Mouse (Mus musculus) forebrain, postnatal 0 days (tissue): ENCODE data around the gene Dhx32. TPM values are rescaled to one million over a fixed set of nuclear protein-coding genes. Genes with fewer than 3 reads are reported as not detected.
A peak's percentile ranks its signal among the peaks of the same experiment; 100 is the strongest.
"Not testable (repeated sequence)": the region's sequence is repeated elsewhere in the genome, so short reads cannot be mapped to it uniquely, and the experiment has no call there.

ENCODE experiments used
- ATAC-seq: fragments of 200-750 bp; cut with Nextera tagmentation; 2 replicates; pipeline ENCODE4 v1.8.0; 2017; ENCODE audit warnings: mild to moderate bottlenecking, moderate library complexity
- DNase-seq: peaks from one replicate; pipeline ENCODE4 v3.0.0-alpha.2; 2015
- H3K27ac ChIP-seq: fragments of 300-500 bp; sonication (generic); 2 replicates; pipeline ENCODE4 v1.5.1; 2014; ENCODE audit warnings: low read depth, mild to moderate bottlenecking, antibody characterized with exemption, low read length, moderate library complexity, mixed read lengths
- H3K27me3 ChIP-seq: fragments of 300-500 bp; sonication (generic); 2 replicates; pipeline ENCODE4 v1.6.1; 2014; ENCODE audit warnings: mild to moderate bottlenecking, low read length, mixed read lengths; ENCODE audit not compliant: insufficient read depth
- H3K36me3 ChIP-seq: fragments of 300-500 bp; sonication (generic); 2 replicates; pipeline ENCODE4 v1.6.1; 2014; ENCODE audit warnings: mild to moderate bottlenecking, moderate library complexity; ENCODE audit not compliant: insufficient read depth
- H3K4me1 ChIP-seq: fragments of 300-500 bp; sonication (generic); 2 replicates; pipeline ENCODE4 v1.6.1; 2014; ENCODE audit warnings: antibody characterized with exemption; ENCODE audit not compliant: insufficient read depth
- H3K4me2 ChIP-seq: fragments of 300-500 bp; sonication (generic); 2 replicates; pipeline ENCODE4 v1.6.1; 2014; ENCODE audit warnings: low read depth, mild to moderate bottlenecking, moderate library complexity
- H3K4me3 ChIP-seq: fragments of 300-500 bp; sonication (generic); 2 replicates; pipeline ENCODE4 v1.5.1; 2014; ENCODE audit warnings: low read depth, low read length, mixed read lengths
- H3K9ac ChIP-seq: fragments of 300-500 bp; sonication (generic); 2 replicates; pipeline ENCODE4 v1.6.1; 2014; ENCODE audit warnings: mild to moderate bottlenecking
- H3K9me3 ChIP-seq: fragments of 300-500 bp; sonication (generic); 2 replicates; pipeline ENCODE4 v1.6.1; 2016; ENCODE audit warnings: low read length
- CTCF ChIP-seq: sonication (generic); IDR thresholded peaks from 2 replicates; pipeline ENCODE4 v1.5.1; 2016; ENCODE audit warnings: antibody characterized with exemption, control low read depth, low read depth
- WGBS: fragments of 180-500 bp; shearing (Covaris S2); extraction: QIAGEN DNeasy Blood & Tissue Kit; methylation state at CpG from one replicate; pipeline ENCODE4 v1.1.7; 2014; 5-methylcytosine and 5-hydroxymethylcytosine counted together
- polyA plus RNA-seq: library from polyadenylated mRNA; unstranded; fragments of >200 nt; fragmentation: Nextera tagmentation; extraction: Ambion mirVana; gene quantifications from 2 replicates; pipeline ENCODE4 v1.2.1, GENCODE M21; 2015
- total RNA-seq: library from RNA; depleted of rRNA; stranded (reverse); fragments of >200 nt; gene quantifications from 2 replicates; pipeline ENCODE4 v1.2.3, GENCODE M21; 2014

Gene Dhx32
- total and polyA plus RNA-seq, 2 experiments from 2014 or later: 38.2 to 53.2 TPM

DNA sequence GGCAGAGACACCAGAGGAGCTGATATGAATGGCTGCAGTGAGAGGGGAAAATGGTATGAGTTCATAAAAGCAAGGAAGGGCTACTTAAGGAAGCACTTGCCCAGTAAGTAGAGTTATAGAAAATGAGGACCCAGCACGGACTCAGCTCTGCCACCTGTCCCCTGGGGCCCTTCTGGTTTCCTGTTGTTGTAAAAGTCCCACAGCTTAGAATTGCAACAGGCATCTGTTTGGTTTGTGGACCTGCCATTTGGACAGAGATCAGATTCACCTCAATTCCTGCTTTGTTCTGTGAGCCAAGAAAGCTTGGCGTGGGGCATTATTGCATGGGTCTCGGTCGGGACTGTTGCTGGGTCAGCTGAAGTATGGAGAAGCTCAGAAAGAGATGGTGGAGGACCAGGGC is 67.1 kb downstream of the Dhx32 start:
- H3K4me3 ChIP-seq: no peak overlapping the region
- 71% methylated on average over 4 of the region's 4 CpGs for WGBS
- no peak overlapping the region for H3K9ac ChIP-seq
- no peaks in the 10 kb centered on the region for H3K27me3 ChIP-seq
- ATAC-seq: no peak
- H3K9me3 ChIP-seq: no peaks in the 10 kb centered on the region
- no peak for DNase-seq
- H3K36me3 ChIP-seq: peaks cover 71% of the 10 kb centered on the region
- no peak for TF ChIP-seq CTCF
- no peak overlapping the region for H3K27ac ChIP-seq
- H3K4me1 ChIP-seq: no peaks in the 10 kb centered on the region
- no peak overlapping the region for H3K4me2 ChIP-seq

DNA sequence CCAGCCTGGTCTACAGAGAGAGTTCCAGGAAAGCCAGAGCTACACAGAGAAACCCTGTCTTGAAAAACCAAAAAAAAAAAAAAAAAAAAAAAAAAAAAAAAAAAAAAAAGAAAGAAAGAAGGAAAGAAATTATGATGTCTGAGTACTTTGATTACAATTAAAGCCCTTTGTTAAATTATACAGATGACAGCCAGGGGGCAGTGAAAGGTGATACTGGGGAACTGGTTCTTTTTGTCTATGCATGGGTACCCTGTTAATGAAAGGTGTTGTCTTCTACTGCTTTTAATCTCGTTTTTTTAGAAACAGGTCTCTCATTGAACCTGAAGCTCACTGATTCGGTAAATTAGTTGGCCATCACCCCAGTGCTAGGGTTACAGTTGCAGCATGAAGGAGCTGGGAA is 75.2 kb downstream of the Dhx32 start:
- 70% methylated on average over 2 of the region's 2 CpGs for WGBS

DNA sequence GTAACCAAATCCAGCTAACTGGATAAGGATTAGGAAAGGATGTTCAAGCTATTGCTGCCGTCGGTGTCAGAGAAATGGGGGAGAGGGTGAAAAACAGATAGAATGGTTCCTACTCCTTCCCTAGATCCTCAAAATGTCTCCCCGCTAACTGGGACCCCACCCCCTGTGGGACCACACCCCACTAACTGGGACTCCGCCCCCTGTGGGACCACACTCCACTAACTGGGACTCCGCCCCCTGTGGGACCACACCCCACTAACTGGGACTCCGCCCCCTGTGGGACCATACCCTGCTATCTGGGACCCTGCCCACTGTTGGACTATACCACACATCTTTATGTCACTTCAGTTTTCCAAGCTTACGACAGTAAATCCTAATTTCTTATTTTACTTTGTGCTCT is 78.6 kb downstream of the Dhx32 start:
- H3K4me1 ChIP-seq: no peaks in the 10 kb centered on the region
- H3K27ac ChIP-seq: no peak overlapping the region
- no peak overlapping the region for H3K9ac ChIP-seq
- no peak for TF ChIP-seq CTCF
- H3K4me2 ChIP-seq: no peak overlapping the region
- 96% methylated on average over 7 of the region's 7 CpGs for WGBS
- H3K9me3 ChIP-seq: no peaks in the 10 kb centered on the region
- no peak overlapping the region for H3K4me3 ChIP-seq
- H3K36me3 ChIP-seq: no peaks in the 10 kb centered on the region
- H3K27me3 ChIP-seq: no peaks in the 10 kb centered on the region
- DNase-seq: no peak
- no peak for ATAC-seq

More for the DNA sequence above, 75.2 kb downstream of the Dhx32 start:
- no peak for ATAC-seq
- Histone ChIP-seq H3K36me3 (peaks cover 2% of the 10 kb centered on the region; the same call in 1 of the 2 replicates), H3K9me3 (no peaks in the 10 kb centered on the region), H3K4me1 (peaks cover 7% of the 10 kb centered on the region), H3K27ac (no peak overlapping the region), H3K27me3 (no peaks in the 10 kb centered on the region), H3K4me3 (no peak overlapping the region), H3K4me2 (no peak overlapping the region), H3K9ac (no peak overlapping the region)
- DNase-seq: no peak
- 0 out of 2 replicates have a peak, but pooled peaks have one; percentile 24 for TF ChIP-seq CTCF

DNA sequence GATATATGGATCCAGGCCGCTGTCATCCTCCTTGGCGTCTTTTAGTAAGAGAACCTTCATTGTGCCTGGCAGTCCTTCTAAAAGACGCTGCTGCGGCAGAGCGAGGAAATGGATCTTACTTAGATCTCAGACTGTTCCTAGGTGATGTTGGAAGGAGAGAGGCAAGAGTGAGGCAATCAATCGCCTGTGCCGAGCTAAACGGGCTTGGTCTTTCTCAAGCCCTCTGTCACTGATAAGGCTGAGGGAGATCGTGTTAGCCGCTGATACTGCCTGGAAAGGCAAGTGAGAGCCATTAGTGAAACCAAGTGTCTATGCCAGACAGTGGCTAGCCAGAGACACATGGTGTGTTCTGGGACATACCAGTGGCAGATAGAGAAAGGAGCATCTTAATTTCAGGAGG is 80.2 kb downstream of the Dhx32 start:
- Histone ChIP-seq H3K4me3 (no peak overlapping the region), H3K27me3 (no peaks in the 10 kb centered on the region), H3K4me1 (no peaks in the 10 kb centered on the region), H3K36me3 (peaks cover under 1% of the 10 kb centered on the region; the same call in 1 of the 2 replicates), H3K4me2 (no peak overlapping the region), H3K27ac (no peak overlapping the region), H3K9ac (no peak overlapping the region), H3K9me3 (no peaks in the 10 kb centered on the region)
- DNase-seq (no peak), ATAC-seq (no peak)
- 94% methylated on average over 10 of the region's 10 CpGs for WGBS
- no peak for TF ChIP-seq CTCF

DNA sequence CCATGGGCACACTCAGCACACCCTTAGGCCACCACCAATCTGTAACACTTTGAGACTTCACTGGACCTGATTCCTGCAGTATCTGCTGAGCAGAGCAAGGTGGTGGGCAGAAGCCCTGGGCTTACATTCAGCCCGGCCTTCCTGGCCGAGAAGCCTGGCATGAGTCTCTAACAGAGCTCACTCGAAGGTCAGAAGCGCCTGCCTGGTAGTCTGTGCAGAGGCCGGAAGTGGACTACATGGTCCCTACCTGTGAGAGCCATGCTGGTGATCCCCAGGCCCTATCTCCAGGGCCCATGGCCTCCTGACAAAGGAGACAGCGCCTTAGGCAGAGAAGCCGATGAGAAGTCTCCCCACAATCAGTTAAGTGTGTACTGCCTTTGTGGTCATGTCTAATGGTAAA is 81.2 kb downstream of the Dhx32 start:
- no peaks in the 10 kb centered on the region for H3K27me3 ChIP-seq
- DNase-seq: no peak
- no peak for ATAC-seq
- 96% methylated on average over 7 of the region's 7 CpGs for WGBS
- no peaks in the 10 kb centered on the region for H3K9me3 ChIP-seq
- H3K27ac ChIP-seq: no peak overlapping the region
- peaks cover 10% of the 10 kb centered on the region; the same call in 1 of the 2 replicates for H3K36me3 ChIP-seq
- H3K4me1 ChIP-seq: no peaks in the 10 kb centered on the region
- no peak overlapping the region for H3K4me3 ChIP-seq
- no peak overlapping the region for H3K9ac ChIP-seq
- TF ChIP-seq CTCF: no peak
- H3K4me2 ChIP-seq: no peak overlapping the region

GRCm38 (mm10) chr7:133699885-133700284 is 82.6 kb downstream of the Dhx32 start:
- Histone ChIP-seq H3K4me3 (no peak overlapping the region), H3K4me2 (no peak overlapping the region), H3K27me3 (no peaks in the 10 kb centered on the region), H3K27ac (no peak overlapping the region), H3K4me1 (no peaks in the 10 kb centered on the region), H3K36me3 (peaks cover 10% of the 10 kb centered on the region; the same call in 1 of the 2 replicates), H3K9me3 (no peaks in the 10 kb centered on the region), H3K9ac (no peak overlapping the region)
- no peak for ATAC-seq
- no peak for TF ChIP-seq CTCF
- WGBS: 87% methylated on average over 4 of the region's 4 CpGs
- no peak for DNase-seq

DNA sequence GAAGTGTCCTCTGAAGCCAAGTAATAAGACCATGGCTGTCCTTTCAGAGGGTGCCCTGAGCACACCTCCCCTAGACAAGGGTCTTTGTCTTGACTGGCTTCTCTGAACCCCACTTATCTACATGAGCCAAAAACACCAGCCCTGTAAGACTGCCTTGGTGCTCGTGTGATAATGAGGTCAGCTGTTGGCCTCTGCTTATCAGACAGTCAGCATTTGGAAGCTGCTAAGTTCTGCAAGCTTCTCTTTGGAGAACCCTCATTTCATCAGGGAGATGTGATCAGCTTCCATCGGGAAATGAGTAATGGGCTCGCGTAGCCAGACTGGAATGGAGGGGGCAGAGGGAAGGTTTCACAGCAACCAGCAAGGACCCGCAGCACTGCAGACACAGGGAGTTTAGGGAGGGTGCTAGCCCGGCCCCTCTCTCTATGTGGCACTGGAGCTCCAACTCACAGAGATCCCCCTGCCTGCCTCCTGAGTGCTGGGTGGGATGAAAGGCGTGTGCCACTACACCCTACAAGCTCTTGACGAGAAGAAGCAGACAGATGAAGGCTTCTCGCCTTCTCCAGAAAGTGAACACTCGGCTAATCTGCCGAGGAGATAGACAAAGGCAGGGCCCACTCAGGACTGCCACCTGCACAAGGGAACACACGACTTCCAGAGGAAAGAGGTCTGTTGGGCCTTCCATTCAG is 84.4 kb downstream of the Dhx32 start:
- no peak overlapping the region for H3K4me3 ChIP-seq
- H3K4me2 ChIP-seq: no peak overlapping the region
- H3K27ac ChIP-seq: no peak overlapping the region
- H3K27me3 ChIP-seq: no peaks in the 10 kb centered on the region
- H3K36me3 ChIP-seq: peaks cover 10% of the 10 kb centered on the region; the same call in 1 of the 2 replicates
- no peak for TF ChIP-seq CTCF
- no peaks in the 10 kb centered on the region for H3K9me3 ChIP-seq
- no peaks in the 10 kb centered on the region for H3K4me1 ChIP-seq
- no peak for ATAC-seq
- DNase-seq: no peak
- WGBS: 88% methylated on average over 12 of the region's 12 CpGs
- no peak overlapping the region for H3K9ac ChIP-seq

DNA sequence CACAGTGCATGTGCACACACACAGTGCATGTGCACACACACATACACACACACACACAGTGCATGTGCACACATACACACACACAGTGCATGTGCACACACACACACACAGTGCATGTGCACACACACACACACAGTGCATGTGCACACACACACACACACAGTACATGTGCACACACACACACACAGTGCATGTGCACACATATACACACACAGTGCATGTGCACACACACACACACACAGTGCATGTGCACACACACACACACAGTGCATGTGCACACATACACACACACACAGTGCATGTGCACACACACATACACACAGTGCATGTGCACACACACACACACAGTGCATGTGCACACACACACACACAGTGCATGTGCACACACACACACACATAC is 96.9 kb downstream of the Dhx32 start:
- H3K27me3 ChIP-seq, H3K27ac ChIP-seq, ATAC-seq, DNase-seq, H3K9me3 ChIP-seq, H3K4me1 ChIP-seq, H3K4me2 ChIP-seq, H3K9ac ChIP-seq, H3K4me3 ChIP-seq: not testable (repeated sequence)
- peaks cover 31% of the 10 kb centered on the region for H3K36me3 ChIP-seq
